Mouse (Mus musculus): Measurements from ENCODE around the gene 9330182O14Rik. TPM values are rescaled to one million over a fixed set of nuclear protein-coding genes. Genes with fewer than 3 reads are reported as not detected.

Gene 9330182O14Rik
- polyA plus RNA-seq (2015; fragmentation: Illumina TruSeq; extraction: RNeasy Lipid Tissue Mini Kit (QIAGEN cat#74804); ENCODE audit: insufficient read depth, low replicate concordance): not detected

GRCm38 (mm10) chr15:40134152-40134792 is at the start of gene 9330182O14Rik:
TSS of gene 9330182O14Rik (plus strand) at chr15:40134365.

All from spleen, adult 10 weeks (tissue).